Mouse (Mus musculus): ENCODE measurements around the gene Sycp2l. TPM values are rescaled to one million over a fixed set of nuclear protein-coding genes. Genes with fewer than 3 reads are reported as not detected.

Sycp2l gene
- total and polyA plus RNA-seq, 2 experiments from 2014 or later: not detected

GRCm38 (mm10) chr13:41153146-41153545, 39.0 kb downstream of the Sycp2l start:
- ATAC-seq (ENCODE audit: insufficient read depth, low read depth) (no peak), DNase-seq (ENCODE audit: low spot score) (no peak)
- WGBS: 75% methylated on average over 11 of the region's 11 CpGs
- H3K4me2 ChIP-seq (ENCODE audit: low read depth, low read length): no peak overlapping the region
- H3K36me3 ChIP-seq (replicated peaks; ENCODE audit: control insufficient read depth, insufficient read depth, low read length): no peaks in the 10 kb centered on the region
- TF ChIP-seq EP300 (IDR thresholded peaks at IDR 0.05; ENCODE audit: low read depth) (no peak), CTCF (IDR thresholded peaks at IDR 0.05; ENCODE audit: low read depth) (no peak)
- H3K9ac ChIP-seq (replicated peaks; ENCODE audit: low read depth, low read length): no peak overlapping the region
- H3K9me3 ChIP-seq (replicated peaks; ENCODE audit: control insufficient read depth, low read length): no peaks in the 10 kb centered on the region
- no peak overlapping the region for H3K27ac ChIP-seq (ENCODE audit: low read depth)
- no peak overlapping the region for H3K4me3 ChIP-seq (ENCODE audit: low read depth, low read length)
- H3K27me3 ChIP-seq (ENCODE audit: control insufficient read depth, insufficient read depth, low read length): no peaks in the 10 kb centered on the region
- H3K4me1 ChIP-seq (ENCODE audit: control insufficient read depth, insufficient read depth): no peaks in the 10 kb centered on the region

GRCm38 (mm10) chr13:41158426-41158825, 44.3 kb downstream of the Sycp2l start:
- TF ChIP-seq CTCF (IDR thresholded peaks at IDR 0.05; ENCODE audit: low read depth) (no peak), EP300 (IDR thresholded peaks at IDR 0.05; ENCODE audit: low read depth) (no peak)
- DNase-seq (ENCODE audit: low spot score) (no peak), ATAC-seq (ENCODE audit: insufficient read depth, low read depth) (no peak)
- Histone ChIP-seq H3K36me3 (replicated peaks; ENCODE audit: control insufficient read depth, insufficient read depth, low read length) (no peaks in the 10 kb centered on the region), H3K4me1 (ENCODE audit: control insufficient read depth, insufficient read depth) (no peaks in the 10 kb centered on the region), H3K27ac (ENCODE audit: low read depth) (no peak overlapping the region), H3K4me2 (ENCODE audit: low read depth, low read length) (no peak overlapping the region), H3K4me3 (ENCODE audit: low read depth, low read length) (no peak overlapping the region), H3K9me3 (replicated peaks; ENCODE audit: control insufficient read depth, low read length) (no peaks in the 10 kb centered on the region), H3K27me3 (ENCODE audit: control insufficient read depth, insufficient read depth, low read length) (no peaks in the 10 kb centered on the region), H3K9ac (replicated peaks; ENCODE audit: low read depth, low read length) (no peak overlapping the region)
- WGBS: 47% methylated on average over 5 of the region's 5 CpGs

GRCm38 (mm10) chr13:41187886-41188285, 73.8 kb downstream of the Sycp2l start:
- no peaks in the 10 kb centered on the region for H3K36me3 ChIP-seq (replicated peaks; ENCODE audit: control insufficient read depth, insufficient read depth, low read length)
- H3K4me2 ChIP-seq (ENCODE audit: low read depth, low read length): no peak overlapping the region
- no peaks in the 10 kb centered on the region for H3K9me3 ChIP-seq (replicated peaks; ENCODE audit: control insufficient read depth, low read length)
- no peak overlapping the region for H3K27ac ChIP-seq (ENCODE audit: low read depth)
- H3K4me3 ChIP-seq (ENCODE audit: low read depth, low read length): no peak overlapping the region
- H3K4me1 ChIP-seq (ENCODE audit: control insufficient read depth, insufficient read depth): no peaks in the 10 kb centered on the region
- DNase-seq (ENCODE audit: low spot score): no peak
- 76% methylated on average over 6 of the region's 6 CpGs for WGBS
- no peak for ATAC-seq (ENCODE audit: insufficient read depth, low read depth)
- H3K27me3 ChIP-seq (ENCODE audit: control insufficient read depth, insufficient read depth, low read length): no peaks in the 10 kb centered on the region
- no peak overlapping the region for H3K9ac ChIP-seq (replicated peaks; ENCODE audit: low read depth, low read length)
- TF ChIP-seq EP300 (IDR thresholded peaks at IDR 0.05; ENCODE audit: low read depth): no peak
- no peak for TF ChIP-seq CTCF (IDR thresholded peaks at IDR 0.05; ENCODE audit: low read depth)

- Histone ChIP-seq H3K27ac (ENCODE audit: low read depth) (no peak overlapping the region), H3K36me3 (replicated peaks; ENCODE audit: control insufficient read depth, insufficient read depth, low read length) (no peaks in the 10 kb centered on the region), H3K4me3 (ENCODE audit: low read depth, low read length) (no peak overlapping the region), H3K4me1 (ENCODE audit: control insufficient read depth, insufficient read depth) (no peaks in the 10 kb centered on the region), H3K9ac (replicated peaks; ENCODE audit: low read depth, low read length) (no peak overlapping the region), H3K4me2 (ENCODE audit: low read depth, low read length) (no peak overlapping the region), H3K27me3 (ENCODE audit: control insufficient read depth, insufficient read depth, low read length) (no peaks in the 10 kb centered on the region), H3K9me3 (replicated peaks; ENCODE audit: control insufficient read depth, low read length) (no peaks in the 10 kb centered on the region)
- ATAC-seq (ENCODE audit: insufficient read depth, low read depth) (no peak), DNase-seq (ENCODE audit: low spot score) (no peak)
- WGBS: 65% methylated on average over 3 of the region's 3 CpGs
- TF ChIP-seq CTCF (IDR thresholded peaks at IDR 0.05; ENCODE audit: low read depth): no peak
- no peak for TF ChIP-seq EP300 (IDR thresholded peaks at IDR 0.05; ENCODE audit: low read depth)
Measured at GRCm38 (mm10) chr13:41195640-41196333, 81.7 kb downstream of the Sycp2l start.

GRCm38 (mm10) chr13:41200861-41201260, 86.8 kb downstream of the Sycp2l start:
- TF ChIP-seq CTCF (IDR thresholded peaks at IDR 0.05; ENCODE audit: low read depth): no peak
- TF ChIP-seq EP300 (IDR thresholded peaks at IDR 0.05; ENCODE audit: low read depth): no peak
- no peaks in the 10 kb centered on the region for H3K27me3 ChIP-seq (ENCODE audit: control insufficient read depth, insufficient read depth, low read length)
- no peak overlapping the region for H3K27ac ChIP-seq (ENCODE audit: low read depth)
- H3K4me2 ChIP-seq (ENCODE audit: low read depth, low read length): no peak overlapping the region
- H3K9ac ChIP-seq (replicated peaks; ENCODE audit: low read depth, low read length): no peak overlapping the region
- WGBS: 68% methylated on average over 2 of the region's 2 CpGs
- no peaks in the 10 kb centered on the region for H3K36me3 ChIP-seq (replicated peaks; ENCODE audit: control insufficient read depth, insufficient read depth, low read length)
- H3K9me3 ChIP-seq (replicated peaks; ENCODE audit: control insufficient read depth, low read length): no peaks in the 10 kb centered on the region
- no peak for DNase-seq (ENCODE audit: low spot score)
- no peaks in the 10 kb centered on the region for H3K4me1 ChIP-seq (ENCODE audit: control insufficient read depth, insufficient read depth)
- ATAC-seq (ENCODE audit: insufficient read depth, low read depth): no peak
- no peak overlapping the region for H3K4me3 ChIP-seq (ENCODE audit: low read depth, low read length)

- DNase-seq (ENCODE audit: low spot score): no peak
- Histone ChIP-seq H3K27ac (ENCODE audit: low read depth) (no peak overlapping the region), H3K4me2 (ENCODE audit: low read depth, low read length) (no peak overlapping the region), H3K9me3 (replicated peaks; ENCODE audit: control insufficient read depth, low read length) (no peaks in the 10 kb centered on the region), H3K27me3 (ENCODE audit: control insufficient read depth, insufficient read depth, low read length) (no peaks in the 10 kb centered on the region), H3K4me3 (ENCODE audit: low read depth, low read length) (no peak overlapping the region), H3K36me3 (replicated peaks; ENCODE audit: control insufficient read depth, insufficient read depth, low read length) (no peaks in the 10 kb centered on the region), H3K9ac (replicated peaks; ENCODE audit: low read depth, low read length) (no peak overlapping the region), H3K4me1 (ENCODE audit: control insufficient read depth, insufficient read depth) (no peaks in the 10 kb centered on the region)
- 58% methylated on average over 7 of the region's 7 CpGs for WGBS
- ATAC-seq (ENCODE audit: insufficient read depth, low read depth): no peak
- TF ChIP-seq EP300 (IDR thresholded peaks at IDR 0.05; ENCODE audit: low read depth): no peak
Measured at GRCm38 (mm10) chr13:41203289-41203688, 89.2 kb downstream of the Sycp2l start.
